Mouse (Mus musculus): ENCODE measurements around the gene Eda. TPM values are rescaled to one million over a fixed set of nuclear protein-coding genes. Genes with fewer than 3 reads are reported as not detected.
"Not testable (repeated sequence)": the region's sequence is repeated elsewhere in the genome, so short reads cannot be mapped to it uniquely, and the experiment has no call there.

The Eda gene
- polyA plus RNA-seq, 1 experiment from 2014 or later = 1.7 TPM

- Histone ChIP-seq H3K4me3 (replicated peaks; ENCODE audit: low read length) (no peak overlapping the region), H3K36me3 (ENCODE audit: control insufficient read depth, insufficient read depth) (no peaks in the 10 kb centered on the region), H3K27me3 (replicated peaks; ENCODE audit: control insufficient read depth, insufficient read depth, low read length) (no peaks in the 10 kb centered on the region), H3K9me3 (ENCODE audit: control insufficient read depth, low read length) (no peaks in the 10 kb centered on the region), H3K4me2 (ENCODE audit: low read length) (no peak overlapping the region), H3K4me1 (replicated peaks; ENCODE audit: control insufficient read depth, insufficient read depth, low read length) (no peaks in the 10 kb centered on the region), H3K9ac (replicated peaks; ENCODE audit: low read depth, low read length) (no peak overlapping the region), H3K27ac (ENCODE audit: low read length) (no peak overlapping the region)
- 68% methylated on average over 7 of the region's 7 CpGs for WGBS
- ATAC-seq = no peak
Observed at GRCm38 (mm10) chrX:100394223-100394861, 418.9 kb downstream of the Eda start.

DNA sequence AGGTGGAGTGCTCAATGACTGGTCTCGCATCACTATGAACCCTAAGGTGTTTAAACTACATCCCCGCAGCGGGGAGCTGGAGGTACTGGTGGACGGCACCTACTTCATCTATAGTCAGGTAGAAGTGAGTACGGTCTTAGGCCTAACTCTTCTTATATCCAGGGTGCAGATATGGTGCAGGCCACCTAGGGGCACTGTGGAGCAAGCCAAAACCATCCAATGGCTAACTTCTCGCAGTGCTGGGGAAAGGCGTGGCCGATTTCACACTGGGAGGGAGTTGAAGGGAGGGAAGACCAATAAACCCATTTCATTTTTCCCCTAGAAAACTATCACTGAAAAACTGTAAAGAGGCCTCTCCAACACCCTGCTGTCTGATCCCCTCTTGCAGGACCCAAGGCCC lies 419.6 kb downstream of the Eda start:
- ATAC-seq = no peak
- H3K36me3 ChIP-seq (ENCODE audit: control insufficient read depth, insufficient read depth) = no peaks in the 10 kb centered on the region
- H3K4me3 ChIP-seq (replicated peaks; ENCODE audit: low read length) = no peak overlapping the region
- no peaks in the 10 kb centered on the region for H3K27me3 ChIP-seq (replicated peaks; ENCODE audit: control insufficient read depth, insufficient read depth, low read length)
- no peak overlapping the region for H3K9ac ChIP-seq (replicated peaks; ENCODE audit: low read depth, low read length)
- no peaks in the 10 kb centered on the region for H3K9me3 ChIP-seq (ENCODE audit: control insufficient read depth, low read length)
- no peak overlapping the region for H3K4me2 ChIP-seq (ENCODE audit: low read length)
- H3K4me1 ChIP-seq (replicated peaks; ENCODE audit: control insufficient read depth, insufficient read depth, low read length) = no peaks in the 10 kb centered on the region
- 79% methylated on average over 8 of the region's 8 CpGs for WGBS
- no peak overlapping the region for H3K27ac ChIP-seq (ENCODE audit: low read length)

DNA sequence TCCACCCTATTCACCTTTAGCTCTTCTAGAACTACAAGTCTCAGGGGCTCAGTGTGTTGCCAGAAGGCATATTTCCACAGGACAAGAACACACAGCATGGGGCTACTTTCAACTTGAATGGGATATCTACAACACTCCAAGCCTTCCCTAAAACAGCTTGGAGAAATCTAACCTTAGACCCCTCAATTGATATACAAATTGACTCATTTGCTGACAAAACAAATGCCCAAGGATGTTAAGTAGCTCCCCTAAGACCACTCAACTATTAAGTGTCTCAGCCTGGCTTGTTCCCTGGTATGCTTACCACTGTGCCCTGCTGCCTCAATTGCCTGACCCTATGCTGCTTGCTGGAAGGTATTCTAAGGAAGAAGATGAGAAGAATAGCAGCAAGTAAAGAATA lies 425.5 kb downstream of the Eda start:
- ATAC-seq = no peak
- Histone ChIP-seq H3K9ac (replicated peaks; ENCODE audit: low read depth, low read length) (no peak overlapping the region), H3K36me3 (ENCODE audit: control insufficient read depth, insufficient read depth) (no peaks in the 10 kb centered on the region), H3K4me1 (replicated peaks; ENCODE audit: control insufficient read depth, insufficient read depth, low read length) (no peaks in the 10 kb centered on the region), H3K4me3 (replicated peaks; ENCODE audit: low read length) (no peak overlapping the region), H3K27me3 (replicated peaks; ENCODE audit: control insufficient read depth, insufficient read depth, low read length) (no peaks in the 10 kb centered on the region), H3K4me2 (ENCODE audit: low read length) (no peak overlapping the region), H3K9me3 (ENCODE audit: control insufficient read depth, low read length) (no peaks in the 10 kb centered on the region), H3K27ac (ENCODE audit: low read length) (no peak overlapping the region)

- Histone ChIP-seq H3K9ac (replicated peaks; ENCODE audit: low read depth, low read length) (no peak overlapping the region), H3K4me3 (replicated peaks; ENCODE audit: low read length) (no peak overlapping the region), H3K4me2 (ENCODE audit: low read length) (no peak overlapping the region), H3K27ac (ENCODE audit: low read length) (no peak overlapping the region), H3K27me3 (replicated peaks; ENCODE audit: control insufficient read depth, insufficient read depth, low read length) (no peaks in the 10 kb centered on the region), H3K36me3 (ENCODE audit: control insufficient read depth, insufficient read depth) (no peaks in the 10 kb centered on the region), H3K9me3 (ENCODE audit: control insufficient read depth, low read length) (no peaks in the 10 kb centered on the region), H3K4me1 (replicated peaks; ENCODE audit: control insufficient read depth, insufficient read depth, low read length) (no peaks in the 10 kb centered on the region)
- WGBS = 89% methylated on average over 5 of the region's 5 CpGs
- ATAC-seq = no peak
Observed at GRCm38 (mm10) chrX:100401657-100402056, 426.3 kb downstream of the Eda start.

DNA sequence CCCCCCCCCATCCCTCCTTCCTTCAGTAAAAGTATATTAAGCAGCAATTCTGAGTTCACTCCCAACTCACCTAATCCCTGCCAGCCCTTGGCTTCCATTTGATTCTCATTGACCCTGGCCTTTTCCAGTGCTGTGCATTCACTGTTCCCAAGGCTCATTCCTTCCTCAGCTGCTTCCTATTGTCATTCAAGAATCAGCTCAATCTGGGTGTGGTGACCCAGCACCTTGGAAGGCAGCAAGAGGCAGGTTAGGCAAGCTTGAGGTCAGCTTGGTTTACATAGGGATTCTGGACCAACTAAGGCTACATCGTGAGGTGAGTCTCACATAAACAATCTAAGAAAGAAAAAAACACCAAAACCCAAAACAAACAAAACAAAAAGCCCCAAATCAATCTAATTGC lies 433.8 kb downstream of the Eda start:
- no peaks in the 10 kb centered on the region; the same call in 1 of the 2 replicates for H3K27me3 ChIP-seq (replicated peaks; ENCODE audit: control insufficient read depth, insufficient read depth, low read length)
- no peaks in the 10 kb centered on the region for H3K36me3 ChIP-seq (ENCODE audit: control insufficient read depth, insufficient read depth)
- H3K4me2 ChIP-seq (ENCODE audit: low read length) = no peak overlapping the region
- no peaks in the 10 kb centered on the region for H3K4me1 ChIP-seq (replicated peaks; ENCODE audit: control insufficient read depth, insufficient read depth, low read length)
- WGBS = 61% methylated on average over 1 of the region's 1 CpGs
- H3K9ac ChIP-seq (replicated peaks; ENCODE audit: low read depth, low read length) = no peak overlapping the region
- no peak overlapping the region for H3K27ac ChIP-seq (ENCODE audit: low read length)
- no peak for ATAC-seq
- no peaks in the 10 kb centered on the region for H3K9me3 ChIP-seq (ENCODE audit: control insufficient read depth, low read length)
- H3K4me3 ChIP-seq (replicated peaks; ENCODE audit: low read length) = no peak overlapping the region

DNA sequence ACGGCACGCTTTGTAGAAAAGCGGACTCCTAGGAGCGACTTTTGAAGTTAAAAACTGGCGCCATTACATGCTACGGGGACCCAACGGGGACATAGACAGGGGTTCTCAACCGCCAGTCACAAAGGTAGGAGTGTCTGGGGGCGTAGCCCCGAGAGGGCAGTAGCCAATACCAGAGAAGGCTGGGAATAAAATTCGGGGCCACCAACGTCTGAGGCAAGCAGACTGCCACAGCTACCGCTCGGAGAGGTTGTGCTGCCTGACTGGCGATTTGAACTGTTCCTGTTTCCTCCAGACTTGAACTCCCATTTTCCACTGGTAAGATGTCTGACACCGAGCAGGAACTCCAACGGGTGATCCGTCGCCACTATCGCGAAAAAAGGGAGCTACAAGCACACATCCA lies 453.3 kb downstream of the Eda start, which contains the start of gene Otud6a:
Gene Otud6a (plus strand): TSS at position 321 of the 400 bp plus-strand sequence.
- no peak within 1 kb of the TSS for H3K4me2 ChIP-seq (ENCODE audit: low read length)
- no peaks in the 10 kb centered on the region for H3K9me3 ChIP-seq (ENCODE audit: control insufficient read depth, low read length)
- no peak within 1 kb of the TSS for H3K4me3 ChIP-seq (replicated peaks; ENCODE audit: low read length)
- H3K36me3 ChIP-seq (ENCODE audit: control insufficient read depth, insufficient read depth) = no peaks in the 10 kb centered on the region
- H3K9ac ChIP-seq (replicated peaks; ENCODE audit: low read depth, low read length) = no peak within 1 kb of the TSS
- H3K4me1 ChIP-seq (replicated peaks; ENCODE audit: control insufficient read depth, insufficient read depth, low read length) = no peaks in the 10 kb centered on the region
- no peaks in the 10 kb centered on the region for H3K27me3 ChIP-seq (replicated peaks; ENCODE audit: control insufficient read depth, insufficient read depth, low read length)
- no peak for ATAC-seq
- 90% methylated on average over 21 of the region's 21 CpGs for WGBS
- H3K27ac ChIP-seq (ENCODE audit: low read length) = no peak within 1 kb of the TSS

GRCm38 (mm10) chrX:100432311-100432710 lies 456.9 kb downstream of the Eda start:
- Histone ChIP-seq H3K27ac (ENCODE audit: low read length) (no peak overlapping the region), H3K4me3 (replicated peaks; ENCODE audit: low read length) (no peak overlapping the region), H3K9me3 (ENCODE audit: control insufficient read depth, low read length) (no peaks in the 10 kb centered on the region), H3K9ac (replicated peaks; ENCODE audit: low read depth, low read length) (no peak overlapping the region), H3K4me2 (ENCODE audit: low read length) (no peak overlapping the region), H3K4me1 (replicated peaks; ENCODE audit: control insufficient read depth, insufficient read depth, low read length) (no peaks in the 10 kb centered on the region), H3K27me3 (replicated peaks; ENCODE audit: control insufficient read depth, insufficient read depth, low read length) (no peaks in the 10 kb centered on the region), H3K36me3 (ENCODE audit: control insufficient read depth, insufficient read depth) (no peaks in the 10 kb centered on the region)
- WGBS = 74% methylated on average over 3 of the region's 3 CpGs
- ATAC-seq = no peak

- not testable (repeated sequence) for H3K27ac ChIP-seq (ENCODE audit: low read length); H3K27me3 ChIP-seq (replicated peaks; ENCODE audit: control insufficient read depth, insufficient read depth, low read length); H3K4me3 ChIP-seq (replicated peaks; ENCODE audit: low read length); H3K4me2 ChIP-seq (ENCODE audit: low read length); H3K9me3 ChIP-seq (ENCODE audit: control insufficient read depth, low read length); H3K9ac ChIP-seq (replicated peaks; ENCODE audit: low read depth, low read length); H3K36me3 ChIP-seq (ENCODE audit: control insufficient read depth, insufficient read depth); ATAC-seq; H3K4me1 ChIP-seq (replicated peaks; ENCODE audit: control insufficient read depth, insufficient read depth, low read length)
- WGBS = 95% methylated on average over 2 of the region's 2 CpGs
Observed at GRCm38 (mm10) chrX:100442617-100443016, 467.2 kb downstream of the Eda start, which contains the start of gene Awat2. Gene Awat2 (minus strand): TSS chrX:100442717.

DNA sequence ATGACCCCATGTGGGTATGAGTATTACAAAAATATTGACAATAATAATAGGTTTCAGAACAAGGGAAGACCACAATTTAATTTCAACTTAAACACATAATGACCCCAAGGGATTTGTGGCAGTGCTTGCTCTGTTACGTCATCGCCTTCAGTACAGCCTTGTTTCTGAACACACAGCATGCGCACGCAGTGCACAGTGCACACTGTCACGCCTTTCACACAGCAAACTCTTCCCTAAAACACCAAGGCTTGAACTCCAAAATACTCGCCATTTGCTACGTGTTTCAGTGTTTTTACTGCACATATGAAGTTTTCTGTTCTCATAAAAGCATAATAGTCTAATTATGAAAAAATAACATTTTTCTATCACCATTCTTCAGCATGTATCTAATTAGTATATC lies 468.1 kb downstream of the Eda start:
- H3K36me3 ChIP-seq (ENCODE audit: control insufficient read depth, insufficient read depth) = no peaks in the 10 kb centered on the region
- H3K4me3 ChIP-seq (replicated peaks; ENCODE audit: low read length) = no peak overlapping the region
- no peaks in the 10 kb centered on the region for H3K4me1 ChIP-seq (replicated peaks; ENCODE audit: control insufficient read depth, insufficient read depth, low read length)
- H3K4me2 ChIP-seq (ENCODE audit: low read length) = no peak overlapping the region
- 92% methylated on average over 7 of the region's 7 CpGs for WGBS
- no peak for ATAC-seq
- no peak overlapping the region for H3K9ac ChIP-seq (replicated peaks; ENCODE audit: low read depth, low read length)
- H3K9me3 ChIP-seq (ENCODE audit: control insufficient read depth, low read length) = no peaks in the 10 kb centered on the region
- no peak overlapping the region for H3K27ac ChIP-seq (ENCODE audit: low read length)
- no peaks in the 10 kb centered on the region for H3K27me3 ChIP-seq (replicated peaks; ENCODE audit: control insufficient read depth, insufficient read depth, low read length)

Data from forebrain, embryonic 16.5 days (tissue).